Mouse (Mus musculus) embryonic fibroblast, embryonic 13.5 days (primary cell): Measurements from ENCODE around the gene Fbxl19.

Source experiments
- CTCF ChIP-seq: IDR thresholded peaks from 2 replicates; pipeline ENCODE4 v1.5.1; 2011; ENCODE audit warnings: mild to moderate bottlenecking, control low read depth, low read length, moderate library complexity, borderline replicate concordance; ENCODE audit not compliant: insufficient read depth
- POLR2A ChIP-seq: IDR thresholded peaks from 2 replicates; pipeline ENCODE4 v1.6.1; 2011; ENCODE audit warnings: low read depth, mild to moderate bottlenecking, control low read depth, low read length, moderate library complexity

- TF ChIP-seq POLR2A: no peak
- no peak for TF ChIP-seq CTCF
Observed at GRCm38 (mm10) chr7:127747559-127748234, 3.4 kb downstream of the Fbxl19 start.
